Mouse (Mus musculus) cerebellum, postnatal 14 days (tissue): Measurements from ENCODE around the gene Lrmda.

Experiments
- DNase-seq, 2 experiments: peaks; one replicate each; pipeline ENCODE4 v3.0.0; 2021; ENCODE audit warnings: mixed read lengths in 2 of 2

The Lrmda gene

GRCm38 (mm10) chr14:22425018-22425534, 405.6 kb downstream of the Lrmda start:
- no peak for DNase-seq

- no peak for DNase-seq
These were observed 415.9 kb downstream of the Lrmda start for GRCm38 (mm10) chr14:22435441-22435840.

DNA sequence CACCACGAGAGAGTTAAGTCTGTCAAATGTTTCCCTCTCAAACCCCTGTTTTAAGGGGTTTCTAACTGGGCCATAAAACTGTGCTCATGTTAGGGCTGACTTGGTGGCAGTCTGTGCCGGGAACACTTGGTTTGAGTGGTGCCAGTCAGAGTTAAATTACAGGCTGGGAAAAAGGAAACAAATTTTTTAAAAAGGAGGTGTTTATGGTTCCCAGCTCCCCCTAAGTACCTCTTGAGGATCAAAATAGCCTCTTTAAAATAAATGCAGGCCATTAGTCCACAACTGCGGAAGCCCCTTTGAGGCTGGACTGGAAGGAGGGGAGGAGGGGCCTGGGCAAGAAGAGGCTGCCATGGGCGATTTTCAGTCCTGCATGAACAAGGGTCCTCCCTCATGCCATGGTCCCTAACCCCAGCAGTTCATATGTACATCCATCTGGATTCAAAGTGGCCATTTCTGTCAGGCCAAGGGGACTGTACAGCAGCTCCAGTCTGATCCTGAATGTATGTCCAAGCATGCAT, 416.4 kb downstream of the Lrmda start:
- DNase-seq: no peak

DNA sequence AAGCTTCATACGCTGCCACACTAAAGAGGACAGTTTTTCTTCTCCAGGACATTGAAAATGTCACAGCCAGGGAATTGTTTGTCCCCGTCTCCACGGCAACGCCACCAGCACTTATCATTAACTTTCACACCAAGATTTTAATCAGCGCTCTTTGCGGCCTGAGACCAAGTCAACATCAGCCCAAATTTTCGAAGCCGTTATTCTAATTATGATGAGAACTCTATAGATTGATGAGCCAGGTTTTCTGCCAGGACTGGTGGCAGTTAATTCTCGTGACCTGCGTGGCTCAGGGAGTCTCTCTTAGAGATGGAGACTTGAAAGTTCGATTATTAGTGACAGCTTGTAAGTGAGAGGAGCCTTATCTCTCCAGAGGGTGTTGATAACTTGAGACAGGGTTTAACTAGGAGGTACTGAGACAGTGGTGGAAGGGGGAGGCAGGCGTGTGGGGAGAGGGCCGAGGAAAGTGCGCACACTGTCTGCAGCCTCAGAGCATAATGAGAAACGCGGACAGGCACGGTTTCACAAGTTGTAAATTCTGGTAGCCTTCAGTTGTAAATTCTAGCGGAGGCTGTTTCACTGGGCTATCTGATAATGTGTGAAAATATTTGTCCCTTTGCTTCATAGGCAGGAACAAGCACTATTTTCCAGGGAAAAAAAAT, 421.0 kb downstream of the Lrmda start:
- peak in 1 of 2 experiments; percentile 9 for DNase-seq

DNA sequence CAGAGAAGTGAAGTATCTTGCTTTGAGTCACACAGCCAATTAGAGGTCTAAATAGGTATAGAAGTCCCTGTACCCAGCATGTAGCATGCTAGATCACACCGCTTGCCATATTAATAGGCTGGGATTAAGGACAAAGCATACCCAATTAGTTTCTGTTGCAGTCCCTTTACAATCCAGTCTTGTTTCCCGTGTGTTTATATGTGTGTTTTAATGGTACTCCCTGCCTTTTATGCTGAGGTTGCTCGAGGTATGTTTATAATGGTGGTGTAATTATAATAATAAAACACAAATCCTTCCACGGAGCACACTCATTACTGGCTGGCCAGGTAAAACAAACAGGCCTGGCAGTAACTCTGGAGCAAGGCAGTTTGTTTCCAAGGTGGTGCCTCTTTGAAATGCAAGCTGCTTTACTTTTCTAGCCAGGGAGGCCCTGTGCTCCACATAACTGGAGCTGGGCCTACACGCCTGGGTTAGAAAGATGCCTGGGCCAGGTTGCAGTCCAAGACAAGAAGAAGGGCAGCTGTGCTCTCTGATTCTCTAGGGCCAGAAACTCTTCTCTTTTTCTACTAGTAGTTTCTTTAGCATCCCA, 422.4 kb downstream of the Lrmda start:
- DNase-seq: no peak

- DNase-seq: no peak
These were observed 423.2 kb downstream of the Lrmda start for GRCm38 (mm10) chr14:22442719-22443118.

DNA sequence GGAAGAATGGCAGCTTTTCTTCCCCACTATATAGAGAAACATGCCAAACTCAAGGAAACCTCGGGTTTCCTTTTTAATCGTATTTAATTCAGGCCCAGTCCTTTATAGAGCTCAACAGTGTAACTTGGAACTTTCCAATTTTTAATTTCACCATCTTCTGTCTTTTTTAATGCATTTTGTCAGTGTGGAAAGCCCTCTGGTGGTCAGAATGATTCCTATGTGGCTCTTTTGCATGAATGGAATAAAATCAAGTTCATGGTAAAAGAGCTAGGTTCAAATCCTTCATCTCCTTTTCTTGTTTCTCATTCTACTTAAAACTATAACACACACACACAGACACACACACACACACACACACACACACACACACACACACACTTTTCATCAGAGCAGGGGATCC, 425.0 kb downstream of the Lrmda start:
- no peak for DNase-seq

DNA sequence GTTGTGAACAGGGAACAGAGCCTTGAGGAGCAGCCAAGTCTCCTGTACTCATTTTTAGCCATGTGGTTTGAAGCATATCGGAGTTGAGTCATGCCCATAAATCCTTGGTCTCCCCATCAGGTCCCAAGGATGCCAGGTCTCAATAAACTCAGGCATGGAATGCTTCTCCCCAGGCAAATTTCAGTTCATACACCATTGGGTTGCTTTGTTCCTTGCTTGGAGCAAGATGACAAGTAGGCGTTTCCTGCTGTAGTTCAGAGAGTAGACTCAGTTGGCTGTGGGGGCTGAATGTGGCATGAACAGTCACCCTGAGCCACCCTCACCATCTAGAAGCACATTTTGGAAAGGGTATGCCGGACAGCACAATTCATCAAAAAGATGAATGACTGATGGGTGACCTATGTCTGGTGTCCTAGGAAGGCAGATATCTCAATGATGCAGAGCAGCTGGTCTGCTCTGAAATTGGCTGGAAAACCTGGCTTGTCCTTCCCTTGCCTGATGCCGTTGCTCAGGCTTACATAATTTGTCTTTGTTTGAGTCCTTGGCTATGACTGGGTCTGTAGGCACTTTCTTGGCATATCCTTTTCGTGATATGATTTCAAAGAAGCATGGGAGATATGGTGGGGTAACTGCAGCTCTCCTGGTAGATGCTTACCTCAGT, 425.8 kb downstream of the Lrmda start:
- DNase-seq: peak; percentile 31 to 49

DNA sequence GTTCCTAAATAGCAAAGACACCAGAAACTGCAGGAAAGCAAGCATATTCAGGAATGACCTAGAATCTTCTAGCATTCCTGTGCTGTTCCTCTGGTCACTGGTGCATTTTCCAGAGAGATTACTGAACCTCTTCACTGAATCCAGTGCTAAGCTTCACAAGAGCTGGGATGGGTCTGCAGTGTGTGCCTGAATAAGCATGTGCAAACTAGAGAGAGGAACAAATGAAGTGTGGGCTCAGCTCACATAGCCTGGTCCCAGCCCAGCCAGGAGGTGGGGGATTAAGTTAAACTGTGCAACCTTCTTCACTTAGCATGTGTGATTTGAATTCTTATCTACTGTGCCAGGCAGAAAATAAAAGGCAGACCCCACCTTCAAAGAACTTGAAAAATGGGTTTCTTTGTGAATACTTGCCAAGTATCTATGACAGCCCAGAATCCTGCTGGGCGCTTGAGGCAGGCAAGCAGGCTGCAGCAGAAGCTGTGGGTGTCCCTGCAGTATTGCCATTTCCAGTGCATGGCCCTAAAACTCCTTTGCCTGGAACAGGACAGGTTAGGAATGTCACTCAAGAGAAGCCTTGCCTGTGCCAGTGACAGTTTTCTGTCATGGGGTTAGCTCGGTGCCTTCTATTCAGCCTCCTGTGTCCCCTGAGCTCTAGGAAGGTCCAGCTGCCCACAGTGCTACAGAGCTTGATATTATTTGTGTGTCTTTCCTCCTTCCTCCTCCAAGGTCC, 426.5 kb downstream of the Lrmda start:
- DNase-seq: peak in 1 of 2 experiments; percentile 13

DNA sequence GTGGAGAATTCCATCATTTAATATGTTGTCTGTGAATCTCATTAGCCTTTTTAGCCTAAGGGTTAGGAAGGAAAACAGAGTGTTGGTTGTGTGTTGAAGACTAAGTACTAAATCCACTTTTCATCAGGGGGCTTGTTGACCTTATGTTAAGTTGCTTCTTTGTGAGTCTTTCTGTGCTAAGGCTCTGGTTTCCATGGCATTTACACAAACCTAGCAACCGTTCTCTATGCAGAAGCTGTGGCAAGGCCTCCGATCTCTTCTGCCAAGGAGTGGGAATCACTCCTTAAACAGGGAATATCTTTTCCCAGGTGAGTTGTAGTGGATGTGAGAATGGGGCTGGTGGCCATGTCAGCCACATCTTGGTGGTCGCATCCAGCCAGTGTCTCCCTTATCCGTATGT, 432.1 kb downstream of the Lrmda start:
- DNase-seq: no peak

GRCm38 (mm10) chr14:22464314-22464713, 444.8 kb downstream of the Lrmda start:
- no peak for DNase-seq

DNA sequence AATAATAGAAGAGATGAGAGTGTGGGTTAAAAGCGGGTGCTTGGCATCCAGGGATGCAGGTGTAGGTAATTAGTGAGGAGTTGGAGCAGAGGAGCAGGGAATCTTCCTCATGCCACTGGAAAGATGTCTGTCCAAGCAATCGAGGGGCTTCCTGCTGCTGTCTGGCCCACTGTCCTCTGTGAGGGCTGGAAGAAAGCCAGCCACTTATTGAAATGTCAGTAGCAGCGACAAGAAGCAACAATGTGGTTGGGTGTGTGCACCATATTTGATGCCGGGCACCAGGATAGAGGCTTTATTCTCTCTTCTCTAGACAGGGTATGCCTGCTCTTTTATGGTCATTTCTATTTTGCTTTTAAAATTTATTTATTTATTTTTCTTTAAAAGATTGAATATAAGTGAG, 451.5 kb downstream of the Lrmda start:
- DNase-seq: peak; percentile 39 to 45

DNA sequence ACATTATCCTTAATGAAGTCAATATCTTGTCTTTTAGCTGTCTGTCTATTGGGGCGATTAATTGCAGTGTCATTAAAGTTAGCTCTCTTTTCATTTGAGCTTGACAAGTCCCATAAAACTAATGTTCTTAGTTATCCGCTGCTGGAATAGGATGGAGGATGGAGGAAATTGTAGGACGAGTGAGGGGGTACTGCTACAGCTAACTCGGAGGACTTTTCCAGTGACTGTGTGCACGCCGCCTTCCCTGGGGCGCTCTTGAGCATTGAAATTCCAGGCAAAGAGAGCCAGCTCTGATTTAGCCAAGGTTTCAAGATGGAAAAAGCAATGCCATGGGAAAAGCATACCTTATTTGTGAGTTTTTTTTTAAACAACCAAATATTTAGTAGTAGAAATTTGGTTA, 453.9 kb downstream of the Lrmda start:
- DNase-seq: no peak

- DNase-seq: no peak
These were observed 454.5 kb downstream of the Lrmda start for GRCm38 (mm10) chr14:22473991-22474390.

DNA sequence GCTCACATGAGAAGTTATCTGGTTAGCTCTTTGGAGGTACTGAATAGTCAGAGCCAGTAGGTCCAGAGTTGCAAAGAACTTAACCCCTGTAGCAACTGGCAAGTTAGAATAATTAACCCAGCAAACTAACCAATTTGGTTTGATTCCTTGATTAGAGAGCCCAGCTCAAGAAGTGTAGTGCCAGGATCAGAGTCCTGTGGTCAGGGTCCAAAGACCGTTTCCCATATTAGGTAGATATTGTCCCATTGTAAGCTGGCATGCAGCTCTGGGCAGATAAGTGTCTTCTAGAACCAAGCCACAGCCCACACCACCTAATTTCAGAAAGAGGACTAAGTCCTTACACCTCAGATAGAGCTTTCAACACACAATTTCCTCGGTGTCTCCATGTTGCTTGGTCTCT, 473.8 kb downstream of the Lrmda start:
- no peak for DNase-seq

- no peak for DNase-seq
These were observed 474.8 kb downstream of the Lrmda start for GRCm38 (mm10) chr14:22494290-22494689.

GRCm38 (mm10) chr14:22494866-22495265, 475.4 kb downstream of the Lrmda start:
- no peak for DNase-seq

GRCm38 (mm10) chr14:22495286-22495685, 475.8 kb downstream of the Lrmda start:
- no peak for DNase-seq

DNA sequence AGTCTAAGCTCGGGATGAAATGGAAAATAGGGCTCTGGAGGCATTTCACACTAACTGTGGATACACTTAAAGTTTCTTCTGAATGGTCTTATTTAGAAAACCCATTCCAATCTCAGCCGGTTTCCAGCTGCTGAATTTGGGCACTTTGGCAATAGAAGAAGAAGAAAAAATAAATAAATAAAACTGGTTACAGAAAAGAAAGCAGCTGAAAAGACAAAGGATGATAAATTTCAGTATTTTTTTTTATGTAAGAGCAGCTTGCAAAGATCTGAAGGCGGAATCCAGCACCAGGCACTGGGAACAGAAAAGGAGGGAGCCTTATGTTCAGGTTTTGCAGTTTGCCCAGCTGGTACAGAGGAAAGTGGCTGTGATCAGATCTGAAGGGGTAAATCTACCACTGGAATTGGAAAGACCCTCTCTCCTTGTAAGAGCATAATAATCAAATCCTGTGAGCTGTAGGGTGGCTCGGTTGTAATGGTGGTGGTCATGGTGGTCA, 478.2 kb downstream of the Lrmda start:
- DNase-seq: no peak

DNA sequence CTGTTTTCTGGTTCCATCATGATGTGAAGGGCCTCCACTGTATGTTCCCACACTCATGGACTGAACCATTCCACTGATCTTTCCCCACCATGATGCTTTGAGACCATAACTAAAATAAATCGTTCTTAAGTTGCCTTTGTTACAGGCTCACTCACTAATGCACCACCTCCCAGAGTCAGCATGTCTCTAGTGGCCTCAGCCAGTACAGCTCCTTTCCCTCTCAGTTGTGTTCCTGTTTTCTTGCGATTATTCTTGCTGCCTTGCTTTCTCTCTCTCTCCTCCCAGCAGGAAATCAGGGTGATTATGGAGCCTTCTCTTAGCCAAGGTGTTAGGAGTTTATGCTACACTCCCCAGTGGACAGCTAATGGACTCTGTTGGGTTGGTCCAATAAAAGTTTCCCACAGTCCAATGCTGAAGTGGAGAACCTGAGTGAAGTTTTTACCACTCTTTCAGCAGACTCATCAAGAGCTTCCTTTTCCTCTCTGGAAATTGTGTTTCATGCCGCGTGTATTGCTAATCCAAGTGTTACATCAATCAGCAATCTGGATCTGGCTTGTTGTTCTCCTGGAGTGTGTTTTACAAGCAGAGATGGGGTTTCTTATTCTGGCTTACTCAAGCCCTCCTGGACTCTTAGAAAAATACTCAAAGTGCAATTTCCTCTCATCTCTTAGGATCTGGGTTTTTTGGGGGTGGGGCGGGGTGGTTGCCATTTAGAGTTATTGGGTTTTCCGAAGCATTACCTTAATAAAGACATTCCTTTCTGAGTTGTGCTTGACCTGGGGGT, 490.4 kb downstream of the Lrmda start:
- no peak for DNase-seq

DNA sequence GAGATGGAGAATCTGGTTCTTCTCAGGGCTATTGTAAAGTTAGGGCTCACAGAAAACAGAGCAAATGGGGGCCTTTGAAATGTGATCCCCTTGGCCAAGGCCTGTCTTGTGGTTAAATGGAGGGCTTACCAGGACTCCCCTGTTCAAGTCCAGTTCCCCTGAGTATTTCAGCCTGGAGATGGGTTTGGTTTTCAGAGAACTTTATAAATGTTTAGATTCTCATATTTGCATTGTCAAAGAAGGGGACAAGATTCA, 490.9 kb downstream of the Lrmda start:
- no peak for DNase-seq

DNA sequence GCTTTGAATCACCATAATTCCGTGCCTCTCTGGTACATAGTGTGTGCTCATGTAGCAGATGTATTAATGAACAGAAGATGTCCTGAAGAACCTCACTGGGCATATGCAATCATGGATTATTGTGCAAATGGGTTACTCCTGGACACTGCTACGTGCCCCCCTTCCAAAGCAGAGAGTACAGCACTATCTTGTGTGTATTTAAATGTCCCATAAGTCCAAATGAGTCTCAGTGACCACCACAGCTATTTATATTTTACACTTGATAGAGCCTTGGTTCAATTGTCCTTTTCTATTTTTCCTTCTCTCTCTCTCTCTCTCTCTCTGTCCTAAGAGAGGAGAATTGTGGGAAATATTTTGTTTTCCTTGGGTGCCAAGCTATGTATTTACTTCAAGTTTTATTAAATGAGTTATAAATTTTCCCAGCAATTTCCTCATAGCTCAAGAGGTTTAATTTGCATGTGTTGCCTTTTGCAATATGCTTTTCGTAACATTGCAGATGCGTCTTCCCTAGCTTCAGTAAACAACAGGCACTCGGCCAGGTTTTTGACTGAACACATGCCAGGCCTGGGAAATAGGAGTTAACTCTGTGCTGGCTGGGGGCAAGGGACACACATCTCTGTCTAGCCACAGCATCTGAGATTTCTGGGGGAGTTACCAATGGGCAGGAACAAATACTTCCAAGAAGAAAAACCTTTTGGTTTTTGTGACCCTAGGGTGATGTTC, 495.0 kb downstream of the Lrmda start:
- DNase-seq: peak; percentile 71 to 84
